Mouse (Mus musculus): ENCODE results near the gene Dgki.
"Not testable (repeated sequence)": the region's sequence is repeated elsewhere in the genome, so short reads cannot be mapped to it uniquely, and the experiment has no call there.

Dgki gene

DNA sequence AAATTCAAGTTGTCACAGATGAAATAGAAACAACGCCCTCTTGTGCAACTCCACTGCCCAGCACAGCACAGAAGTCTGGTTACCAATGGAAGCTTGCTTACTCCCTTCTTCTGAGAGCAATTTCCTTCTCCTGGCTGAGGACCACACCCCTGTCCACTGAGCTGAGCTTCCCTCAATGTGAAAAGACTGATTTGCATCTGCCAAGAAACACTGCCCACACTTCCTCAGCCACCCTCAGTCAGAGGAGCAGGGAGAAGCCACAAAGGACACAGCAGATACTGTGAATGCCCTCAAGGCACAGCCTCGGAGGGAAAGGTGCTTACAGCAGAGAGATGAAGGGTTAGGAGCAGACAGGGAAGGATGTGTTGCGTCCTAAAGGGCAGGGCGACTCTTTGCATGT is 149.9 kb downstream of the Dgki start:
- CTCF ChIA-PET: no interaction called here

DNA sequence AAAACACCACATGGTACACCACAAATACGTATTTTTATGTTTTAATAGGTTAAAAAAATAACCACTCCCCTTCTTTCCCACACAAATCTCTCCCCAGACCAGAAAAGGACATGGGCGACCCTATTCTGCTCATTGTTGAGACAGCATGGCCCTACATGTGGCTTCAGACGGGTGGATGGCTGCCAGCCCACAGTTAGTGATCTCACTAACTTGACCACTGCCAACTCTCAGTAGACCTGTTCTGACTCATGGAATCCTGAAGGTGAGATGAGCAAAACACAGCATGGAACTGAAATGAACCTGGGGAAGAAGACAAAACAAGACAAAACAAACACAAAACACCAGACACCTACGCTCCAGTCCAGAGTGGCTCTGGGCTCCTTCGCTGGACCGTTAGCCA is 150.8 kb downstream of the Dgki start:
- CTCF ChIA-PET: no interaction called here

DNA sequence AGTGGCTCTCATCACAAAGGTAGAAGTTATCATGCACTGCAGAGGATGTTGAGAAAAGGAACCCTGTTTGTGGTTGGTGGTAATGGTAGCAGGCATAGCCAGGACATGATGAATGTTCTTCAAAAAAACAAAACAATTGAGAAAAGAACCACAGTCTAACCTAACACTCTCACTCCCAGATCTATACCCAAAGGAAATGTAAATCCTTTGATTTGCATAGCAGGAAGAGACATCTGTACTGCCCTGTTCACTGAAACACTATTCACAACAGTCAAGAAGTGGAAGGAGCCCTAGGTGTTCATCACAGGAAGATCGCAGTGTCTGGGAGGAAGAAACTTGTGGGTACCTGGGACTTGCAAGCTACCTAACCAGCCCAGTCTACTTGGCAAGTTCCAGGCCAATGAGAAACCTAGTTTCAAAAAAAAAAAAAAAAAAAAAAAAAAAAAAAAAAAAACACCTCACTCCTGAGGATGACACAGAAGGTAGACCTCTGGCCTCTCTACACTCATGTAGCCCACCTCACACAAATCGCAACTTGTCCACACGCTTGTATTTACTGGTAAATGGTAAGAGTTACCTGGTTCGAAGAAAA is 152.5 kb downstream of the Dgki start:
- CTCF ChIA-PET: no interaction called here

DNA sequence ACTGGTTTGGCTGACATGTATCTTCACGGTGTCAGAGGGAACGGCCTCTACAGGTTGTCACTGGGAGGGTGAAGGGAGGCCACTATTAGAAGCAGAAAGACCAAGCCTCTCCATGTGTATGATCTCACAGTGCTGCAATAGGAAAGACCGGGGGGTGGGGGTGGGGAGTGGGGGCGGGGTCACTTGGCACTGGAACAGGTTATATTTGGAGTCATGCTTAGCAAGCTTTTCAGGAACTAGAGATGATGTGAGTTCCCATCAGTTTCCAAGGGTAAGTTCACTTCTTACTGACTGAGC is 156.2 kb downstream of the Dgki start:
- CTCF ChIA-PET: interaction anchor here (0.7 kb wide), 1 partner anchor 16 kb away, joined by 3 read pairs; no protein-coding TSS in a partner anchor

DNA sequence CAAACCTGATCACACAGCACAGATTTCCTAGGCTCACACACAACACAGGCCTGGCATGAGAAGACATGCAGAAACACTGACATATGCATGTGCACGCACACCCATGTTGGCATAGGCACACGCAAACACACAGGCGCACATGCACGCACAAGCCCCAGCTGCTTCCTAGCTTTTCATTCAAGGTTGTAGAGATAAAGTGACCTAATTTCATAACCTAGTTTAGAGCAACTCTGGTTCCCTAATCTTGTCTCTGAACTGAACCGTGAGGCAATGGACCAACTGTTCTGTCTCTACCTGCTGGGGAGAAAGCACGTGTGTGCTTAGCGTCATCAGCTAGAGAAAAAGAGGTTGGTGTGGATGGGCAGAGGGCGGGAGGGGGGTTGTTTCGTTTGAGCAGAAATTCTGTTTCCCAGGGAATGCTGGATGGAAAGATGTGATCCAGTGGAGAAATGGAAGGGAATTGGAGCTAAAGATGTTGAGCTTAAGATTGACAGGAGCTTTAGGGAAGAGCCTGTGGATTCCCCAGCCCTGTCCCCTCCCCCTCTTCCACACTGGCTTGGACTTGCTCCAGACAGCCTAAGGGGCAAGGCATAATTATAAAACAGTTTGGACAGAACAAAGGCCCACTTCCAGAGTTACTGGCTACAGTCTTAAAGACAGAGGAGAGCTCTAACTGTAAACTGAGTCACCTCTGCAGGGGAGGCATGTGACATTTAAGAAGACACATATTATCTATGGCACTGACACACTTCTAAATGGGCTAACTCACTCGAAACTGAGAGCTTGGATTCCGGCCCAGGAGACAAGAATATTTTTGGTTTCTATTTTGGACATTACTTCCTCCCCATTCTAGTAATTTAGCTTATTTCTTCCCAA is 156.8 kb downstream of the Dgki start:
- CTCF ChIA-PET: interaction anchor here (0.6 to 0.7 kb wide), 2 partner anchors 15 to 230 kb away, joined by 3 to 5 read pairs; no protein-coding TSS in a partner anchor

DNA sequence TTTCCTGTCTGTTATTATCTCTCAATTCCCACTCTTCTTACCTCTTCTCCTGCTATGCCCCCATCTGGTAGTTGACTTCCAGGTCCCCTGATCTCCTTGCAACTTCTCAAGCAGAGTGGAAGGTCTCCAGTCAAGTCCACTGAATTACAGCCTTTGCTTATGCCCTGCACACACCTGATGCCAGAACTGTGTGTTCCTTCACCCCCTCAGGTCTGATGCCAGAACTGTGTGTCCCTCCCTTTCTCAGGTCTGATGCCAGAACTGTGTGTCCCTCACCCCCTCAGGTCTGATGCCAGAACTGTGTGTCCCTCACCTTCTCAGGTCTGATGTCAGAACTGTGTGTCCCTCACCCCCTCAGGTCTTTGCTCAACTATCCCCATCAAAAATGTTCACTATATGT is 161.2 kb downstream of the Dgki start:
- CTCF ChIA-PET: no interaction called here

DNA sequence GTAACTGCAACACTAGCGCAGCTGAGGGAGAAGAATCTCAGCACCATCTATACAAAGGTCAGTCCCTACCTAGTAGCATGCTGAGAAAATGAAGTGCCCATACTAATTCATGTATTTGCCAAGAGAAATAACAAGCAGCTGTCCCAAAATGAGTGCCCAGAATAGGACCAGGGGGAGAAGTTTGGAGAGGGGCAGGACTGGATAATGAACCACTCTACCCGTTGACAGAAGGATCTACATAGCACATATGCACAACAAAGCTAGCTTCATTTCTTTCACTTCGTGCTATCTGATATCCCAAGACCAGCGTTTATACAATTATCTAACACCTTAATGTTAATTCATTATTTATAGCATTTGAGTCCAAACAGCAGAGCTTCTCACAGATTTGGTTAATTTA is 168.7 kb downstream of the Dgki start:
- CTCF ChIA-PET: no interaction called here

DNA sequence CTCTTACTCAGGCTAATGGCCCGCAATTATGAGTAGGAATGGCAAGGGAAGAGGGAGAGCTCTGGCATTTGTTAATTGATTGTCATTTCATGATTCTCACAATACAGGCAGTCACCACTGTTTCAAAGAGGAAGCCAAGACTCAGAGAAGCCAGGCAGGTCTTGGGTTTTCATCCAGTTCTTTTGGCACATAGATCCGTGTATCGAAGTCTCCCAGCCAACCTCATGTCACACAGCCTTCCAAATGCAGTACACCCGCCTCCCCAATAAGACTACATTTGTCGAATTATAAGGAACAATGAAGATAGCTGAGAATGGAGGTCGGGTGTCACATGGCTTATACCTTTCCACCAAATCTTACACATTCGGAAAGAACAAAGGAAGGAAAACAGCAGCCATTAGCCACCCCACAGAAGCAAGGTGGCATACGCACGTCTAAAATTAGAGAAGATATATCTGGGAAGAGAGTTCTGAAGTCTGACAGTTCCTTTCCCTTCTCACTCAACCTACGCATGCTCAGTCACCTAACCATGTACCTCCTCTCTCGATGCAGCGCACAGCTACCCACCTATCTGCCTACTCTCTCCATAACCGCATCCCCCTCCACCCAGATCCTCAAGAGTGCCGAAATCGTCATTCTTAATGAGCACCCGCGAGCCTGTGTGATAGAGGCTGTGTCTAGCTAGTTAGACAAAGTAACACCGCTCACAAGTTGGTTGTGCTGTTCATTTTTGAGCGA is 179.4 kb downstream of the Dgki start:
- CTCF ChIA-PET: no interaction called here

DNA sequence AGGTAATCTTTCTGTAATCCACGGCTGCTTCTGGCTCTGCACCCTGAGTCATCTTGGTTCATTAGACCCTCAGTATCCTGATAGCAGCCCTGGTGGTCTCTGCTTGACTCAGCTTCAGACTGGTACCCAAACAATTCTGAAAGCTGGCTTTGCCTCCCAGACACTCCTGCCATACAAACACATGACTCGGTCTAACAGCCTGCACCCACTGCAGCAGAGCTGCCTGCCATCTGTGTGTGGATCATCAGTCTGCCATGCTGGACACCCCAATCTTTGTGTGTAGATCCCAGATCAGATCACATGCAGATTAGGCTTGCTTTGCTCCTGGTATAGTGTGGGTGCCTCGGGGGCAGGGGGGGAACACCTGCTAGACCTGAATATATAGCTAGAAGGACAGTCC is 180.8 kb downstream of the Dgki start:
- CTCF ChIA-PET: no interaction called here

DNA sequence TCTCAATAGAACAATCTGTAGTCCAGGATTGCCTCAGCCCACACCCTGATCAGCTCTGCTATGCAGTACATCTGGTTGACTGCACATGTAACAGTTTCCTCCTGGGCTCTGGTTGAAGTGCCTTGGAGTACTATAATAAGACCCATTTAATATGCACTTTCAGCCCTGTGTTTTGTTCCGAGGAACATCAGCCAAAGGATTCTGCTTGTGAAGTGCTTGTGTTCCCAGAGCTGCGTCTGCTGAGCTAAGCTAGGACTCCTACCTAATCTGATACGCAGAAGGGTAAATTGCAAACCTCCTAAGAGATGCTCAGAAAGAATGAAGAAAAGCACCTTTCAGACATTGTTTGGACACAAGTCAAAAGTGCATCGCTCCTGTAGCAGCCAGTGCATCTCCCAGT is 186.9 kb downstream of the Dgki start:
- CTCF ChIA-PET: no interaction called here

DNA sequence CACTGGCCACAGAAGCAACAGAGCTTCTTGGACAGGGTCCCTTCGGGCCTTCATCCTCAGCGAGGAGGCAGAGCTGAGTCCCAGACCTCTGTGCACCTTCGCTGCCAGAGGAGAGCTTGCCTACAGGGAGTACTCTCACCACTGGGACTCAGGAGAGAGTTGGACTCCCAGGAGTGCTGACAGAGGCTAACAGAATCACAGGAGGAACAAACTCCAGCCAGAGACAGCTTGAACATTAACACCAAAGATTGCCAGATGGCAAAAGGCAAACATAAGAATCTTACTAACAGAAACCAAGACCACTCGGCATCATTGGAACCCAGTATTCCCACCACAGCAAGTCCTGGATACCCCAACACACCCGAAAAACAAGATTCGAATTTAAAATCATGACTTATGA is 193.7 kb downstream of the Dgki start:
- CTCF ChIA-PET: not testable (repeated sequence)

DNA sequence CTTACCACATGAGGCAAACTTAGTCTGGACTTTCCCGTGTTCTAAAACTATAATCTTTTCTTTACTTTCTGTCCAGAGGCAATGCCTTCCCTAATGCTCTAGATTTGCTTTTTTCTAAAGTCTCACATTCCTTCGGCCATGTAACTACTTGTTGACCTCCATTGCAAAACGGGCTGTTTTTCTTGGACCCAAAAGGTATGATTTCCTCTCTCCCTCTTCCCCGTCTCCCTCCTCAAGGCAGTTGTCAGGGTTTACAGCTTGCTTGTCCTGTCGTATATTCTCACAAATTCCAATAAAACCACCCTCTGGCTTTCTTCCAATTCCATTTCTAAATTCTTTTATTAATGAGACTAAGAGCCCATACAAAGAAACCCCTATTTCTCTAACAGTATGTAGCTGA is 199.6 kb downstream of the Dgki start:
- CTCF ChIA-PET: no interaction called here

DNA sequence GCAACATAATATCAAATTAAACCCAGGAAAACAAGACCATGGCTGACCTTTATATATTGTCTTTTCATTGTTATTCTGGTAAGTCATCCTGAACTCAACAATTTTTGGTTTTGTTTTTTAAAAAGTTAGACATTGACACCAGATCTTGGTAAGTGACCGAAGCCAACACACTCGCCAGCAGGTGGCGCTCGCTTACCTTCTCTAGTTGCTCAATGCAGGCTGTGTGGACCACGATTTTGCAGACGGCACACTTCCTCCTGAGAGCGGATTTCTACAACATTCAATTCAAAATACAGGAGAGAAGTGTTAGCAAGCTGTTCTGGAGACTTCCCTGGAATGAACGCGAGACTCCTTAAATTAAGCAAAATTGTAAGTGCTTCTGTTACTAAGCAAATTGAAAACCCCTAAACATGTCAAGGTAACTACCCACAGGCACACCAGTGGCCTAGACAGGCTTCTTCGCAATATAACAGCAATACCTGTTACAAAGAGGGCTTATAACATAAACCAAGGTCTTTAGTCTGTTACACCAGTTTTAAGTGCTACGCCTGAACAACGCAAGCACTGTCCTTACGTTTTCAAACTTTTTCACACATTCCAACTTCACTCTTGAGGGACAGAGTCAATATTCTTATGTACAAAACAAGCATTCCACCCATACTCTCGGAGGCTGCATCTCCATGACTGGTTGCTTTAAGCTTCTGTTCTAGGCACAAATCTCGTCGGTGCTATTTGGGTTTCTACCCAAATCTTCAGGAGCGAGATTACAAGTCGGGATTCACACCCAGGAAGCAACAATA is 202.4 kb downstream of the Dgki start:
- CTCF ChIA-PET: no interaction called here

DNA sequence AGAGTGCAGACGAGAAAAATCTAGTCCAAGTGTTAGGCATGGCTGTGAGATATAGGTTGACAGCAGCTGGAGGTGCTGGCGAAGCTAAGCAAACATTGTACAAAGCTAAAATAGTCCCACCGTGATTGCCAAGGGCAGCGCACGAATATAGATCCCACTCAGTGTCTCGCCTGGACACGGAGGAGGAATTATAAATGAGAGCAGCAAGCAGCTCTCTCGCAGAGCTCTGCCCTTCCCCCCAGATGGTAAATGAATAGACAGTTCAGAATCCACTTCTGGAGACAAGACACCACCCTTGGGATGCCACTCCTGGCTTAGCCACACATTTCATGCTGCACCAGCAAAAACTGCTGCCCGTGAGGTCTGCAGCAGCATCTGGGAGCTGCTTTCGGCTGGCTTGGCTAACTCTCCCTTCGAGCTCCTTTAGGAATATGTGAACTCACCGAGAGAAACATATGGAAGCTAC is 203.1 kb downstream of the Dgki start:
- CTCF ChIA-PET: no interaction called here

DNA sequence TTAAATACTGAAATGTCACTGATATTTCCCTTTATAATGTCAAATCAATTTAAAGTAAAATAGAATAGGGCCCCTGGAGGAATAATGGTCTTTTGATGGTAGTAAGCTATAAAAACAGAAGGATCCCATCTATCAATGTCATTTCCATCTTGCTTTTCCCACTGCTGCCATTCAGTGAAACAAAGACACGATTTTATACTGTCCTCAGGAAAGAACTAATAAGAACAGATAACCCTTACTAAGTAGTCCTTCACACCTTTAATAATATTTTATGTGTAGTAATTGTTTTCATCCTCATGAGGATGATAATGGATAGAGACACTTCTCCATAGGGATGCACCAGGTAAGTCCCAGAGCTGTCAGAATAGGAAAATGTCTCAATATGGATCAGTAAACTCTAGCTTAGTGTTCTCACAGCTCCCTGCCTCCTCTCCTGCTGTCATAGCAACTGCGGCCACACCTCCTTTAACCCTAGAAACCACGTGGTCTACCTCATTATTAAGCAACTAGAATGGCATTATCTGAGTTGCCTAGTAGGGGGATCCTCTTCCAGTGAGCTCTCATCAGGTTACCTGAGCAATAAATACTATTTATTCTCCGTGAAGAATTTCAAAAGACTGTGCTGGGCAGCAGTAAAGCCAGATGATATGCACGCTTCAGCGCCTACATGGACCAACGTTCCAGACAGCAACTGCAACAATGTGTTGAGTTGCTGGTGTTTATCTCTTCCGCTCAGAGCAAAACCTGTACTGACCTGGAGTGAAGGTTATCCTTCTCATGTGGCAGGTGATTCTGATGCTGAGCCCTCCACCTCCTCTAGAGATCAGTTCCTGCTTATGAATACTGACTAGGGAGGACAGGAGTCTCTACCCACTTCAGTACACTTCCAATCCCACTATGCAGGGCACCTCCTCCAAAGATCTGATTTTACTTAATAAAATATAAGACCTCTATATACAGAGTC is 210.6 kb downstream of the Dgki start:
- CTCF ChIA-PET: no interaction called here

DNA sequence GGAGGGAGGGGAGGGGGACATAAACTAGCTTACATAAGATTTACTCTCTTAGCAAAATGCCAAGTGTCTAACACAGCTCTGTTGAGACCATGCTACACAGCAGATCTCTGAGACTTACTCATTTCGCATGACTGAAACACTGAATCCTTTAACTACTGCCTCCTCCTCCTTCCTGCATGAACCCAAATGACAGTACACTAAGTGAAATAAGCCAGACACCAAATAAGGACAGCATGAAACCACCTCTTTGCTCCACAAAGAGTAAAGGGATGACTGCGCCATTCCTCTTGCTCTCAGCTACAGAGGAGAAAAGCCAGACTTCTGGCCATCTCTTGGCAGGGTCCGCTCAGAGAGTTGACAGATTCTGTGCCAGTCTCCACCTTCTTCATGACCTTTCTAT is 217.0 kb downstream of the Dgki start:
- CTCF ChIA-PET: no interaction called here

DNA sequence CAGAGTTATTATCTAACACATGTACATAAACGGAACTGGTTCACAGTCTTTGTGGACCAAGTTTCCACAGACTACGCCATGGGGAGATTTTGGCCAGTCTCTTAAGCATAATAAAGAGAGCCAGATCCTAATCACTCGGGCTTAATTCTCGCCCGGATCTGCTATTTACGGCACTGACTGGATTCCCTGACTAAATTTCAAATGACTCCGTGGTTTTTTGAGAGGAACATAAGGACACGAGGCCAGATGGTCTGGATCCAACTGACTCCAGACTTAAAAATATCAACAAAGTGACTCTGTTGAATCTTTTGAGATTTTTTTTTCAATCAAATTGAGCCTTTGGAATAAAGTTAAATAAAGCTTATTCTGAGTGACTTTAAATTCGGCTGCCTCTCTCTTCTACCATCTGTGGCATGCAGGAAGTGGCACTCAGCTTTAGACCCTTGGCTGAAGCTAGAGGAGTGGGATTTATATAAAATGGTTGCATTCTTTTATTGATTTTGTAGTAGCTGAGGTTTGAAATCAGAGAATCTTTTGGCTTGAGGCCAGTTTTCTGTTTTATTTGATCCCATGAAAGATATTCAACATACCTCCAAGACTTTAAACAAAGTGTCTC is 227.5 kb downstream of the Dgki start:
- CTCF ChIA-PET: no interaction called here

DNA sequence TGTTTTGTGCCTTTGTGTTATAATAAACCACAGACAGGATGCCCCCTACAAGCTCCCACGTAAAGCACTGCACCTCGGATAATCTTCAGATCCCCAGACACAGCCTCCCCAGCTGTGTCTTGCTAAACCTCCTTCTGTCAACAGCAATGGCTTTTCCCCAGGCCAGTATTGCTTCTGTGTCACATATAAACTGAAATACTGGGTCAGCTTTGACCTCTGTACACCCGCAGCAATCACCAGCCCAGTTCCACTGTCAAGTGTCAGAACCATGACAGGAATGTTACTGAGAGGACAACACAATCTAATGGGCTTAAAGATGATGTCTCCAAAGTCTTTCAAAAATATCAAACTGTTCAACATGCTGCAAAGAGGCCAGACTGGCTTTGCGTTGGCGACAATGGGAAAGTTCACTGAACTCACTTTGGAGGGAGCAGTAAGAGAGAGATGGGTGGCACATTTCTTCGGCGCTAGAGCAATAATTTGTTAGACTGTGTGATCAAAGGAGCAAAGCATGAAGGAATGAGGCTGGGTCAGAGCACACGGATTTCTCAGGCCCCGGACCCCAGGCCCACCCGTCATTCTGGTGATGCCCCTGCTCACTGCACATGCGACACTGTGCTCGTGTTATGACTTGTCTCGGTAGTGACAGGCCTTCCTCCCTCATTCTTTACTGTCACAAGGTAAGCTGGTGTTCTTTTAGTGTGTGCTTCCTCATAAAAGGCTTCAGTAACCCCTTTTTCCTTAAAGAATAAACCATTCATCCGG is 230.0 kb downstream of the Dgki start:
- CTCF ChIA-PET: interaction anchor here (0.6 kb wide), 1 partner anchor 17 kb away, joined by 4 read pairs; no protein-coding TSS in a partner anchor

DNA sequence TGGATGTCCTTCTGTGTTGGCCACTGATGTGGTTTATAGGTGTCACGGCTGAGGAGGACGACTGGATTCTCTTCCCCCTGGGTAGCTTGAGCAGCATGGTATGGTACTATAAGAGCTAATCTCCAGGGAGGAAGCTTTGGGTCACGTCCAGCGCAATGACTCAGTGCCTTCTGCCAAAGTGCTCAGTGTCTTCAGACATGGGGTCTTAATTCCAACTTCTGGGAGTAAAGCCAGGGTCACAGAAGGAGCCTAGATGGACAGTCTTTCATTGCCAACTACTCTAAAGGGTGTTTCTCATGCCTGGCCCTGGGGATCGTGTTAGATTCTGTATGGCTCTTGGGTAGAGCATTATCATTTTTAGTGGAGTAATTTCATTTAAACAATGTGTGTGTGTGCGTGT is 231.2 kb downstream of the Dgki start:
- CTCF ChIA-PET: no interaction called here

DNA sequence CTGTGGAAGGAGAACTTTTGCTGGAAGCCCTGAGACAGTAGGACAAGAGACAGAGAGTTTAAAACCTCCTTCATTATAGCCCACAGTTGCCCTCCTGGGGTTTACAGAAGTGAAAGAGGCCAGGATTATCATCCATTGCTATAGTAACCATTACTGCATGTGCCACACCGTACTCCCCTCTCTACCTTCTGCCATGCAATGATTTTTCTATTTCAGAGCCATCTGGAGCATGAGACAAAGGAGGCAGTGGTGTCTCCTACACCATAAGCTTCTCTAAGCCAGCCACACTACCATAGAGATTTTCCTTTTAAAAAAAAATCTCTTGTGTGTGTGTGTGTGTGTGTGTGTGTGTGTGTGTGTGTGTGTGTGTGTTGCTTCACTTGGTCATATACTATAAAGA is 232.6 kb downstream of the Dgki start:
- CTCF ChIA-PET: no interaction called here
